Mouse (Mus musculus) heart, adult 2 months (tissue): ENCODE results near the gene Trpm3.

Experiments
- CTCF ChIP-seq: fragments of 200-600 bp; IDR thresholded peaks from 2 replicates; pipeline ENCODE4 v1.8.1; 2022; ENCODE audit warnings: antibody characterized with exemption, mild to moderate bottlenecking, moderate library complexity
- POLR2A ChIP-seq: fragments of 200-500 bp; IDR thresholded peaks from 2 replicates; pipeline ENCODE4 v1.6.1; 2011; ENCODE audit warnings: mild to moderate bottlenecking, low read depth, low read length, control low read depth; ENCODE audit not compliant: insufficient read depth

DNA sequence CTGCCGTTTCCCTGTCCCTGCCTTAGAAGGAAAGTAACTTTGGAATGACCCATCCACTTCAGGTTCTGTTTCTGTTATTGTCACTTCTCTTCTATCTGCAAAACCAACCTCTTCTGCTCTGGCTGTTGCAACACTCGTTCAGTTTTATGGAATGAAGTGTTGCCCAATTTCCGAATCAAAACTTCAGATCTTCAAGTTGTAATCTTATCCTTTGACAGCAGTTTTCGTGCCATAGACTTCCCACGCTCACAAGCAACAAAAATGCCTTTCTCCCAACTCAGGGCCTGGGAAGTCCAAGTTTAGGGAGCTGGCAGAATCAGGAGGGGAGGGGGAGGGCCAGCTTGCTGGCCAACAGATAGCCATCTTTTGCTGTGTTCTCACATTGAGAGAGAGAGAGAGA lies 889.4 kb downstream of the Trpm3 start:
- no peak for TF ChIP-seq POLR2A
- TF ChIP-seq CTCF = no peak
